Mouse (Mus musculus): ENCODE measurements around the gene Nipal4. TPM values are rescaled to one million over a fixed set of nuclear protein-coding genes. Genes with fewer than 3 reads are reported as not detected.

The Nipal4 gene
- not detected for polyA plus RNA-seq (2014; fragmentation: Illumina TruSeq; extraction: RNeasy Lipid Tissue Mini Kit (QIAGEN cat#74804); ENCODE audit: low read depth, low replicate concordance)

DNA sequence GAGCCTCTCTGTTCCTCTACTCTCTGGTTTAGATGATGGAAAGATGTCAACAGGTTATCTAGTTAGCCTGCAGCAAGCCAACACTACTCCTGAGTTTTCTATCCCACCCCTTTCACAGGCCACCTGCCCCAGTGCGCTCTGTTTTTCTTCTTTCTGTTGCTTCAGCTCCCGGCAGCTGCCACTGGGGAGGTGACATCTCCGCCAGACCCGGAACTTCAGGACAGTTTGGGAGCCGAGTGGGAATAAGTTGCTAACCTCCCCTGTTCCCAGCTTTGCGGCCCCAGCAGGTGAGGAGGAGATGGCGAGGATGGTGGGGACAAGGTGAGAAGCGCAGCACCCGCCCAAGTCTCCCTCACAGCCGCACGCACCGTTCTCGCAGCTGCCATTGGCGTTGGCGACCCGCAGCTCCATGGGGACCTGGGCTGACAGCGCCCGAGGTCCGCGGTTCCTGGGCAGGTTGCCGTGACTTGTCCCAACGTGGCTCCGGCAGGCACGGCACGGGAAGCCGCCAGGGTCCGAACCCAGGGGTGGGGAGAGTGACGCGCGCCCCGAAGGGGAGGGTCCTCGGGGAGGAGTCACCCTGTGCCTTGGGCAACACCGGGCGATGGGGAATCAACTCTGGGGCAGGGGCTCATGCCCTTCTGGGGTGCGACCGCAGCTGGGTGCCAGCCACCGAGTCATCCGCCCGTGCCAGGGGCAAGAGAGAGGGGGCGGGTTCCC is at the start of gene Nipal4:
Gene Nipal4, minus strand, starts transcription at position 643 of the 720 bp plus-strand sequence.

Other genes with a start within 250 kb of the Nipal4 start
- 0.56 TPM for gene Lsm11, start 221.6 kb downstream of the Nipal4 start, polyA plus RNA-seq (2014; fragmentation: Illumina TruSeq; extraction: RNeasy Lipid Tissue Mini Kit (QIAGEN cat#74804); ENCODE audit: low read depth, low replicate concordance)
- gene Thg1l, start 211.0 kb downstream of the Nipal4 start, polyA plus RNA-seq (2014; fragmentation: Illumina TruSeq; extraction: RNeasy Lipid Tissue Mini Kit (QIAGEN cat#74804); ENCODE audit: low read depth, low replicate concordance): 1.5 TPM
- not detected for gene Sox30, start 186.2 kb downstream of the Nipal4 start, polyA plus RNA-seq (2014; fragmentation: Illumina TruSeq; extraction: RNeasy Lipid Tissue Mini Kit (QIAGEN cat#74804); ENCODE audit: low read depth, low replicate concordance)
- gene Gm12166, start 114.2 kb downstream of the Nipal4 start, polyA plus RNA-seq (2014; fragmentation: Illumina TruSeq; extraction: RNeasy Lipid Tissue Mini Kit (QIAGEN cat#74804); ENCODE audit: low read depth, low replicate concordance): 1.4 TPM
- gene Adam19, start 110.5 kb downstream of the Nipal4 start, polyA plus RNA-seq (2014; fragmentation: Illumina TruSeq; extraction: RNeasy Lipid Tissue Mini Kit (QIAGEN cat#74804); ENCODE audit: low read depth, low replicate concordance): 0.61 TPM
- not detected for gene Fndc9, start 69.0 kb upstream of the Nipal4 start, polyA plus RNA-seq (2014; fragmentation: Illumina TruSeq; extraction: RNeasy Lipid Tissue Mini Kit (QIAGEN cat#74804); ENCODE audit: low read depth, low replicate concordance)
- gene Cyfip2, start 146.4 kb upstream of the Nipal4 start, polyA plus RNA-seq (2014; fragmentation: Illumina TruSeq; extraction: RNeasy Lipid Tissue Mini Kit (QIAGEN cat#74804); ENCODE audit: low read depth, low replicate concordance): 0.69 TPM
- gene Itk, start 223.0 kb upstream of the Nipal4 start, polyA plus RNA-seq (2014; fragmentation: Illumina TruSeq; extraction: RNeasy Lipid Tissue Mini Kit (QIAGEN cat#74804); ENCODE audit: low read depth, low replicate concordance): 0.24 TPM
- not detected for gene Fam71b, start 230.1 kb upstream of the Nipal4 start, polyA plus RNA-seq (2014; fragmentation: Illumina TruSeq; extraction: RNeasy Lipid Tissue Mini Kit (QIAGEN cat#74804); ENCODE audit: low read depth, low replicate concordance)

Data from liver, adult 10 weeks (tissue).